Mouse (Mus musculus) lung, postnatal 0 days (tissue): Measurements from ENCODE around the gene Mbnl2.
A peak's percentile ranks its signal among the peaks of the same experiment; 100 is the strongest.

Experiments used
- CTCF ChIP-seq: IDR thresholded peaks from 2 replicates; pipeline ENCODE4 v1.5.1; 2016; ENCODE audit warnings: antibody characterized with exemption, mild to moderate bottlenecking
- EP300 ChIP-seq: IDR thresholded peaks from 2 replicates; pipeline ENCODE4 v1.6.1; 2016; ENCODE audit warnings: antibody characterized with exemption, mild to moderate bottlenecking, control low read depth

DNA sequence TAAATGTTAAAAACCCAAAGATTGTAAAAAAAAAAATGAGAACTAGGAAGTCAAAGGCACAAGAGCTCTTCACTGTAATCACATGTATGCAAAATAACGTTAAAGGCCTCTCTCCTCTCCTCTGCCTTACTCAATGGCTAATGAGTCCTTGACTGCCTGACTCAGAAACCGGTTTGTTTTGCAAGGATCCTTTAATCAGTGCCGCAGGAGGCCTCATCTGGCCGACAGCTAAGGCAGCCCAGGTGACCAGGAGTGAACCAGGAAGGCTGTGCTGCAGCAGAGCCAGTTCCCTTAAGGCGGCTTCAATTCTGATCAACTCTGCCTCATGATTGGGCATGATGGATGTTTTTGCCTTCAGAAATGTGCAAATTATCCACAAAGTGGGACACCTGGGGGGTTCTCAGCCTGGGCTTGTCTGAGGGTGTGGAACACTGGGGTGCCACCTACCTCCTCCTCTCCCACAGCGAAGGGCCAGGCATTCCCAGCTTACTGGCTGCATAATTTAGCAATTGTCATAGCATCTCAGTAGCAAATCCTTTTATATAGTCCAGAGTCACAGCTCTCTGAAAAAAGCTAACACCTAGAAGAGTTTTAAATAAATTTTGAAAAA lies 43.0 kb downstream of the Mbnl2 start:
- TF ChIP-seq CTCF (no peak), EP300 (peak; percentile 93)
